Mouse (Mus musculus): ENCODE data around the gene Plp2. TPM values are rescaled to one million over a fixed set of nuclear protein-coding genes. Genes with fewer than 3 reads are reported as not detected.

The Plp2 gene
- polyA plus RNA-seq, 1 experiment = 0.28 TPM

- no peak for TF ChIP-seq TAL1 (IDR thresholded peaks at IDR 0.05; ENCODE audit: low read length)
- TF ChIP-seq GATA1 (IDR thresholded peaks at IDR 0.05; ENCODE audit: low read length) = no peak
Observed at GRCm38 (mm10) chrX:7665739-7666502, 5.3 kb downstream of the Plp2 start.

GRCm38 (mm10) chrX:7664791-7665190 is 6.4 kb downstream of the Plp2 start:
- no peaks in the 10 kb centered on the region; the same call in 1 of the 2 replicates for H3K4me1 ChIP-seq (ENCODE audit: control insufficient read depth)
- H3K4me3 ChIP-seq (replicated peaks) = no peak overlapping the region
- TF ChIP-seq TAL1 (IDR thresholded peaks at IDR 0.05; ENCODE audit: low read length) = no peak
- no peak for TF ChIP-seq GATA1 (IDR thresholded peaks at IDR 0.05; ENCODE audit: low read length)
- H3K9me3 ChIP-seq (ENCODE audit: control insufficient read depth, low read length) = peaks cover 3% of the 10 kb centered on the region; the same call in 1 of the 2 replicates
- H3K27me3 ChIP-seq (ENCODE audit: control insufficient read depth) = no peaks in the 10 kb centered on the region
- H3K36me3 ChIP-seq (ENCODE audit: control insufficient read depth) = no peaks in the 10 kb centered on the region; the same call in 1 of the 2 replicates

More at GRCm38 (mm10) chrX:7665739-7666502, 5.3 kb downstream of the Plp2 start:
- Histone ChIP-seq H3K9me3 (ENCODE audit: control insufficient read depth, low read length) (peaks cover 8% of the 10 kb centered on the region), H3K27me3 (ENCODE audit: control insufficient read depth) (peaks cover 2% of the 10 kb centered on the region), H3K4me3 (replicated peaks) (no peak overlapping the region), H3K36me3 (ENCODE audit: control insufficient read depth) (no peaks in the 10 kb centered on the region; the same call in 1 of the 2 replicates), H3K4me1 (ENCODE audit: control insufficient read depth) (peaks cover 11% of the 10 kb centered on the region)

GRCm38 (mm10) chrX:7662936-7663335 is 8.3 kb downstream of the Plp2 start:
- Histone ChIP-seq H3K36me3 (ENCODE audit: control insufficient read depth) (no peaks in the 10 kb centered on the region; the same call in 1 of the 2 replicates), H3K4me3 (replicated peaks) (no peak overlapping the region), H3K27me3 (ENCODE audit: control insufficient read depth) (peaks cover 2% of the 10 kb centered on the region), H3K9me3 (ENCODE audit: control insufficient read depth, low read length) (peaks cover 3% of the 10 kb centered on the region; the same call in 1 of the 2 replicates), H3K4me1 (ENCODE audit: control insufficient read depth) (peaks cover 3% of the 10 kb centered on the region)
- TF ChIP-seq TAL1 (IDR thresholded peaks at IDR 0.05; ENCODE audit: low read length) (no peak), GATA1 (IDR thresholded peaks at IDR 0.05; ENCODE audit: low read length) (no peak)

- H3K4me3 ChIP-seq (replicated peaks) = no peak overlapping the region
- H3K4me1 ChIP-seq (ENCODE audit: control insufficient read depth) = peaks cover 6% of the 10 kb centered on the region
- H3K27me3 ChIP-seq (ENCODE audit: control insufficient read depth) = peaks cover 13% of the 10 kb centered on the region
- no peaks in the 10 kb centered on the region for H3K9me3 ChIP-seq (ENCODE audit: control insufficient read depth, low read length)
- TF ChIP-seq TAL1 (IDR thresholded peaks at IDR 0.05; ENCODE audit: low read length) (no peak), GATA1 (IDR thresholded peaks at IDR 0.05; ENCODE audit: low read length) (no peak)
- no peaks in the 10 kb centered on the region; the same call in 1 of the 2 replicates for H3K36me3 ChIP-seq (ENCODE audit: control insufficient read depth)
Observed at GRCm38 (mm10) chrX:7661086-7661485, 10.1 kb downstream of the Plp2 start.

- Histone ChIP-seq H3K4me1 (ENCODE audit: control insufficient read depth) (peaks cover 6% of the 10 kb centered on the region), H3K36me3 (ENCODE audit: control insufficient read depth) (no peaks in the 10 kb centered on the region), H3K4me3 (replicated peaks) (no peak overlapping the region), H3K9me3 (ENCODE audit: control insufficient read depth, low read length) (no peaks in the 10 kb centered on the region), H3K27me3 (ENCODE audit: control insufficient read depth) (peaks cover 13% of the 10 kb centered on the region)
- TF ChIP-seq GATA1 (IDR thresholded peaks at IDR 0.05; ENCODE audit: low read length) = no peak
- no peak for TF ChIP-seq TAL1 (IDR thresholded peaks at IDR 0.05; ENCODE audit: low read length)
Observed at GRCm38 (mm10) chrX:7658785-7659589, 12.2 kb downstream of the Plp2 start.

GRCm38 (mm10) chrX:7658031-7658784 is 13.0 kb downstream of the Plp2 start:
- H3K4me3 ChIP-seq (replicated peaks) = no peak overlapping the region
- TF ChIP-seq GATA1 (IDR thresholded peaks at IDR 0.05; ENCODE audit: low read length) (no peak), TAL1 (IDR thresholded peaks at IDR 0.05; ENCODE audit: low read length) (no peak)
- no peaks in the 10 kb centered on the region for H3K9me3 ChIP-seq (ENCODE audit: control insufficient read depth, low read length)
- H3K4me1 ChIP-seq (ENCODE audit: control insufficient read depth) = peaks cover 6% of the 10 kb centered on the region
- no peaks in the 10 kb centered on the region for H3K36me3 ChIP-seq (ENCODE audit: control insufficient read depth)
- H3K27me3 ChIP-seq (ENCODE audit: control insufficient read depth) = peaks cover 13% of the 10 kb centered on the region

- peaks cover 6% of the 10 kb centered on the region for H3K4me1 ChIP-seq (ENCODE audit: control insufficient read depth)
- H3K9me3 ChIP-seq (ENCODE audit: control insufficient read depth, low read length) = no peaks in the 10 kb centered on the region
- peaks cover 13% of the 10 kb centered on the region for H3K27me3 ChIP-seq (ENCODE audit: control insufficient read depth)
- TF ChIP-seq TAL1 (IDR thresholded peaks at IDR 0.05; ENCODE audit: low read length) (no peak), GATA1 (IDR thresholded peaks at IDR 0.05; ENCODE audit: low read length) (no peak)
- H3K4me3 ChIP-seq (replicated peaks) = peak within 1 kb of the TSS; percentile 56
- no peaks in the 10 kb centered on the region for H3K36me3 ChIP-seq (ENCODE audit: control insufficient read depth)
Observed at GRCm38 (mm10) chrX:7657221-7657639, 14.0 kb downstream of the Plp2 start, which contains the start of gene Prickle3. Gene Prickle3 (plus strand): TSS chrX:7657260.

GRCm38 (mm10) chrX:7648671-7649304 is 22.4 kb downstream of the Plp2 start:
- no peak for TF ChIP-seq TAL1 (IDR thresholded peaks at IDR 0.05; ENCODE audit: low read length)
- no peak for TF ChIP-seq GATA1 (IDR thresholded peaks at IDR 0.05; ENCODE audit: low read length)
- H3K9me3 ChIP-seq (ENCODE audit: control insufficient read depth, low read length) = no peaks in the 10 kb centered on the region
- no peaks in the 10 kb centered on the region for H3K36me3 ChIP-seq (ENCODE audit: control insufficient read depth)
- peaks cover 5% of the 10 kb centered on the region; the same call in 1 of the 2 replicates for H3K27me3 ChIP-seq (ENCODE audit: control insufficient read depth)
- peak overlapping the region; percentile 63 for H3K4me3 ChIP-seq (replicated peaks)
- H3K4me1 ChIP-seq (ENCODE audit: control insufficient read depth) = peaks cover 22% of the 10 kb centered on the region

All from erythroblast, embryonic 14.5 days (primary cell).